Mouse (Mus musculus) midbrain, embryonic 13.5 days (tissue): Measurements from ENCODE around the gene Slc5a5. TPM values are rescaled to one million over a fixed set of nuclear protein-coding genes. Genes with fewer than 3 reads are reported as not detected.

Experiments
- ATAC-seq: fragments of 200-750 bp; cut with Nextera tagmentation; 2 replicates; pipeline ENCODE4 v1.8.0; 2017; ENCODE audit warnings: mild to moderate bottlenecking, moderate TSS enrichment, moderate library complexity
- H3K27ac ChIP-seq: fragments of 300-500 bp; sonication (generic); 2 replicates; pipeline ENCODE4 v1.5.1; 2015; ENCODE audit warnings: inconsistent platforms, mild to moderate bottlenecking, moderate library complexity
- H3K27me3 ChIP-seq: fragments of 300-500 bp; sonication (generic); 2 replicates; pipeline ENCODE4 v1.6.1; 2015; ENCODE audit warnings: mild to moderate bottlenecking, inconsistent platforms
- H3K36me3 ChIP-seq: fragments of 300-500 bp; sonication (generic); 2 replicates; pipeline ENCODE4 v1.6.1; 2015; ENCODE audit warnings: mild to moderate bottlenecking, inconsistent platforms
- H3K4me1 ChIP-seq: fragments of 300-500 bp; sonication (generic); replicated peaks from 2 replicates; pipeline ENCODE4 v1.6.1; 2015; ENCODE audit warnings: inconsistent platforms
- H3K4me2 ChIP-seq: fragments of 300-500 bp; sonication (generic); replicated peaks from 2 replicates; pipeline ENCODE4 v1.6.1; 2015; ENCODE audit warnings: moderate library complexity, mild to moderate bottlenecking, inconsistent platforms
- H3K4me3 ChIP-seq: fragments of 300-500 bp; sonication (generic); replicated peaks from 2 replicates; pipeline ENCODE4 v1.5.1; 2015; ENCODE audit warnings: mild to moderate bottlenecking, inconsistent platforms
- H3K9ac ChIP-seq: fragments of 300-500 bp; sonication (generic); replicated peaks from 2 replicates; pipeline ENCODE4 v1.6.1; 2015; ENCODE audit warnings: mild to moderate bottlenecking, inconsistent platforms
- H3K9me3 ChIP-seq: fragments of 300-500 bp; sonication (generic); 2 replicates; pipeline ENCODE4 v1.6.1; 2016; ENCODE audit warnings: mild to moderate bottlenecking, inconsistent platforms
- WGBS: fragments of 180-500 bp; shearing (Covaris S2); methylation state at CpG from one replicate; pipeline ENCODE4 v1.1.7; 2015; 5-methylcytosine and 5-hydroxymethylcytosine counted together
- polyA plus RNA-seq: library from polyadenylated mRNA; unstranded; fragments of >200 nt; fragmentation: Nextera tagmentation; extraction: Ambion mirVana; gene quantifications from 2 replicates; pipeline ENCODE4 v1.2.1, GENCODE M21; 2015

Slc5a5 gene
- polyA plus RNA-seq, 1 experiment from 2014 or later, result 0.73 TPM

DNA sequence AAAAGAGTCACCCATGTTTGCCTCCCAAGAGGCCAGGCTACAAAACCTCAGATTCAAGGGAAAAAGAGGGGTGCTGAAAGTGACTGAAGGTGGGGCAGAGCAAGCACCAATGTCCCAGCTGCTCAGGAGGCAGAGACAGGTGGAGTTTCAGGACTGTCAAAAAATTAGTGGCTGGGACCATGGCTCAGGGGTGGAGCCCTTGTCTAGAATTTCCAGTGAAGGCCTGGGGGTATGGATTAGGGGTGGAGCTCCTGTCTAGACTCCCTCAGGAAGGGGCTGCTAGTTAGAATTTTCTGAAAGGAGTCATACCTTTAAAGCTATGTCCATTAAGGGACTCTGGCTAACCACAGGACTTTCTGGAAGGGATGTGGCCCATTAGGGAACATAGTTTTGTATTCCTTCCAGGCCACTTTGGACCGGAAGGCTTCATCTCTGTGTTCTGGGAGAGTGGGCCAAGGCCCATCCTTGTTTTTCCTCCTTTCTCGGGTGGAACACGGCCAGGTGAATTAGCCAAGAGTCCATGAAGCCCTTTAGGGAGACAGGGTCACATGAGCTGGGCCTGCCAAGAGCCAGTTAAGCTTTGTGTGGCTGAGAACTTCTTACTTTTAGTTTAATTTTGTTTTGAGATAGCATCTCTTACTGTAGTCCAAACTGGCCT lies 43.1 kb downstream of the Slc5a5 start:
- no peak for ATAC-seq
- H3K36me3 ChIP-seq, result peaks cover 37% of the 10 kb centered on the region
- H3K4me2 ChIP-seq, result no peak overlapping the region
- H3K27ac ChIP-seq, result no peak overlapping the region
- WGBS, result 89% methylated on average over 3 of the region's 3 CpGs
- H3K9me3 ChIP-seq, result no peaks in the 10 kb centered on the region
- H3K9ac ChIP-seq, result no peak overlapping the region
- no peaks in the 10 kb centered on the region for H3K27me3 ChIP-seq
- H3K4me3 ChIP-seq, result no peak overlapping the region
- H3K4me1 ChIP-seq, result peaks cover 4% of the 10 kb centered on the region; the same call in 1 of the 2 replicates

DNA sequence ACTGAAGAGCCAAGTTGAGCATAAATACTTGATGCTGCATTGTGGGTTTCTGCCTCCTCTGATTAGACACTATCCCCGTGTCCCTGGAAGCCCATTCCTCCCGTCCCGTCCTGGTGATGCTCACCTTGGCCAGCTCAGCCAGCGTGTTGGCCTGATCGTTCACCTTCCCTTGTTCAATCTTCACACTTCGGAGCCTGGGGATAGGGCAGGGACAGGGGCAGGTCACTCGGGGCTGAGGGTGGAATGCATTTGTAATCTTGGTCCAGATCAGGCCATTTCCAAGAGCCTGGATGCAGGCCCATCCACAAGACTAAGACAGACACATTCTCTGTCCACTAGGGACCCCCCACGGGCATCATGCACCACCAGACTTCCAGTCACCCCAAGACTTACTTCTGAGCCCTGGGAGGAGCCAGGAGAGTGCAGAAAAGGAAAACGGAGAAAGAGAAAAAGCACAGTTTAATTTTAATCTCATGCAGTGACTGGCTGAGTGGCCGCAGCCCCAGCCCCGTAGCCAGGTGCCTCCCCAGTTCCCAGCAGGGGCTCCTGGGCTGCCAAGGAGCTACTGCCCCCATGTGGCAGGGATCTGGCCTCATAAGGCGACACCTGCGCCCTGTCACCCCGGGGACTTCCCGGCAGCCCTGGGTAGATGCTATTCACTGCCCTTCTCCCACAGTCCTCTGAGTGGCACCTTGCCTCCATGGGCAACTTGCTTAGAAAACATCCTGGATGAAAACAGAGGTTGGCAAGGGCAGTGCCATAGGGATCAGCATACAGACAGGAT lies 46.0 kb downstream of the Slc5a5 start:
- 60% methylated on average over 15 of the region's 15 CpGs for WGBS
- H3K36me3 ChIP-seq, result peaks cover 29% of the 10 kb centered on the region
- H3K27me3 ChIP-seq, result no peaks in the 10 kb centered on the region
- no peak overlapping the region; the same call in 1 of the 2 replicates for H3K9ac ChIP-seq
- H3K27ac ChIP-seq, result no peak overlapping the region
- H3K4me3 ChIP-seq, result no peak overlapping the region
- peaks cover 6% of the 10 kb centered on the region; the same call in 1 of the 2 replicates for H3K4me1 ChIP-seq
- ATAC-seq, result no peak
- H3K9me3 ChIP-seq, result no peaks in the 10 kb centered on the region
- no peak overlapping the region for H3K4me2 ChIP-seq

DNA sequence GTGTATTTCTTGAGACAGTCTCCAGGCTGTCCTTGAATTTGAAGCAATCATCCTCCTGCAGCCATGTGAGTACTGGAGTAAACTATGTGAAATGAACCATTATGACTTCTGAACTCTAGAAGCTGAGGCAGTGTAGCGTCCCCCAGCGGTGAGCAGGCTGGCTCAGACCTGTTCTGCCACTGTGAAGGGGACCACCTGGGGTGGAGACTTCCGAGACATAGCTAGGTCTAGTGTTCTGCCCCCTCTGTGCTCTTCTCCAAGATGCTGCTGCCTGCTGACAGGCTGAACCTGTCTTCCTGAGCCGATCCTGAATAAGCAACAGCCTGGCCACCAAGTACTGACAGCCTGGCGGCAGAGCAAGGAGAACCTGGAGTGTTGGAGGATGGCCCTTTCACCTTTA lies 47.4 kb downstream of the Slc5a5 start:
- Histone ChIP-seq H3K27ac (no peak overlapping the region), H3K36me3 (peaks cover 18% of the 10 kb centered on the region), H3K9me3 (no peaks in the 10 kb centered on the region), H3K4me1 (peaks cover 14% of the 10 kb centered on the region), H3K27me3 (no peaks in the 10 kb centered on the region), H3K9ac (no peak overlapping the region), H3K4me2 (no peak overlapping the region), H3K4me3 (no peak overlapping the region)
- no peak for ATAC-seq
- WGBS, result 42% methylated on average over 5 of the region's 5 CpGs

DNA sequence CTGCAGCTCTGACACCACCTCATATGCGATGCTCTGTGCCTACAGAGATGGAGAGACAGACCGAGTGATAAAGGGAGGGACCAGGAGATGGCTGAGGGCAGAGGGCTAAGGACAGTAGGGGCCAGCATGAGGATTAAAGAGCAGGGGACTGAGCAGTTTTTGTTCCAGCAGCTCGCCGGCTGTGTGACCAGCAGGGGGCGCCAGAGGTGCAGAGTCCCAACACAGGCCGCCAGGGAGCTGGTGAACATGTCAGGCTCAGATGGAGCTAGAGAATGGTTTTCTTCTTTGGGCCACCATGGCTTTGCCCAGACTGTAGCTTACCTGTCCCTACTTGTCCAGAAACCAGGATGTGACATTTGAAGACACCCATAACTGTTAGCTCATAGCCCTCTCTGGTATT lies 48.0 kb downstream of the Slc5a5 start:
- H3K9me3 ChIP-seq, result no peaks in the 10 kb centered on the region
- H3K4me3 ChIP-seq, result no peak overlapping the region
- no peak overlapping the region for H3K9ac ChIP-seq
- peaks cover 17% of the 10 kb centered on the region for H3K4me1 ChIP-seq
- no peaks in the 10 kb centered on the region for H3K27me3 ChIP-seq
- peaks cover 16% of the 10 kb centered on the region; the same call in 1 of the 2 replicates for H3K36me3 ChIP-seq
- peak overlapping the region; percentile 15; the same call in 1 of the 2 replicates for H3K27ac ChIP-seq
- H3K4me2 ChIP-seq, result no peak overlapping the region
- ATAC-seq, result peak; percentile 7
- WGBS, result 1% methylated on average over 6 of the region's 6 CpGs

DNA sequence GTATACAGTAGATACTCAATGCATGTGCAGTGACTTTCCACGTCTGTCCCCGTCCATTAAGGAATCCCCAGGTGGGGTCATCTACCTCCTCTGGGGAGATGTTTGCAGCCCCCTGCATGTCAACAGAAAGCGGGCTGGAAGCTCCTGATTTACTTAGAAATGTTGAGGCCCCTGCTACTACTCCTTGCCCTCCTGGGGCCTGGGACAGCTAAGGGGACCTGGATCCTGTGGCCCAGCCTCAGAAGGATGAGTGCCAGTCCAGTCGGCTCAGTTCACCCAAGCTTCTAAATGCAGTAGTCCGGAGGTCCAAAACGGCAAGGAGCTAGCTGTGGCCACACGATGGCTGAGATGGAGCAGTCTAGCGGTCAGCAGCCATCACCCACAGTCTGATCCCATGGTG lies 48.6 kb downstream of the Slc5a5 start:
- no peak overlapping the region for H3K27ac ChIP-seq
- H3K4me2 ChIP-seq, result no peak overlapping the region
- no peak overlapping the region for H3K4me3 ChIP-seq
- no peaks in the 10 kb centered on the region for H3K27me3 ChIP-seq
- H3K9ac ChIP-seq, result no peak overlapping the region
- H3K36me3 ChIP-seq, result peaks cover 16% of the 10 kb centered on the region; the same call in 1 of the 2 replicates
- no peak for ATAC-seq
- H3K4me1 ChIP-seq, result peaks cover 17% of the 10 kb centered on the region
- H3K9me3 ChIP-seq, result no peaks in the 10 kb centered on the region
- WGBS, result 89% methylated on average over 8 of the region's 8 CpGs

DNA sequence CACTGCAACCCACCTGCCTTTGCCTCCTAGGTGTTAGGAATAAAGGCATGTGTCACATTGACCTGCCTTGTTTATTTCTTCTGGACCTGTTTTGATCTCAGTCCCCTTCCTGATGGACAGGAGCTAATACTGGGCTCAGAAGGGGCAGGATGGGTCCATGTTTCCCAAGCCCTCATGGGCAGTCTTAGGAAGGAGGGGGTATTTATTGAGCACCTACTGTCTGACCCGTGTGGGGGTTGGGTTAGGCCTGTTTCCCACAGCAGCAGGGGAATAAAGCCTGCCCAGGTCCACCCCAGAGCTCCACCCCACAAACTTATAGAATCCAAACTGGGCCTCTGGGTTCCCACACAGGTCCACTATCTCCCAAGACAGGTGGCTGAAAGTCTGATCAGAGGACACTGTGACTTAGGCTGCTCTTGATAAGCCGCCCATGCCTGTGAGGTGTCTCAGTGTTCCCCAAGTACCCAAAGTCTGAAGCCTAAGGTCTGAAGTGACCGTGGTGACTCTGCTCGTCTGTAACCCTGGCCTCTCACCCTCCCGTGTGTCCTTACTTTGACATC lies 49.3 kb downstream of the Slc5a5 start:
- WGBS, result 82% methylated on average over 5 of the region's 5 CpGs

DNA sequence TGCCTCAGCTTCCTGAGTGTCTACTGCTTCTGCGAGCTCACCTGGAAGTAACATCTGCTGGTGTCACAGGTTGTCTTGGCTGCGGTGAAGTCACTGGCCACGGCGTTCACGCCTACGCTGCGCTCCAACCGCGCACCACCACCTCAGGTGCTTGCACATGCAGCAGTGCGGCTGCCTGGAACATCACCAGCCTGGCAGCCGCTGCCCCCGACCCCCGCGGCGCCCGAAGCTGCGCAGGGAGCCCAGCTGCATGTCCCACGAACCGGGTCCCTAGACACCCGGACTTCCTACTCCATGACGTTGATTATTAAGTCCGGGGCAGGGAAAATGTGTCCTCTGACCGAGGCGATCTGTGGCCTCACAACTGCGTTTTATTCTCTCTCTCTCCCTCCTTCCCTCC lies 50.1 kb downstream of the Slc5a5 start:
- H3K27me3 ChIP-seq, result no peaks in the 10 kb centered on the region
- peaks cover 23% of the 10 kb centered on the region for H3K4me1 ChIP-seq
- 68% methylated on average over 25 of the region's 25 CpGs for WGBS
- 0 out of 2 replicates have a peak overlapping the region, but pooled peaks have one; percentile 5 for H3K27ac ChIP-seq
- no peak overlapping the region for H3K4me3 ChIP-seq
- no peak for ATAC-seq
- H3K9ac ChIP-seq, result no peak overlapping the region
- H3K36me3 ChIP-seq, result peaks cover 6% of the 10 kb centered on the region; the same call in 1 of the 2 replicates
- H3K9me3 ChIP-seq, result no peaks in the 10 kb centered on the region
- no peak overlapping the region for H3K4me2 ChIP-seq

More for the DNA sequence above, 49.3 kb downstream of the Slc5a5 start:
- H3K36me3 ChIP-seq, result peaks cover 10% of the 10 kb centered on the region; the same call in 1 of the 2 replicates
- H3K9me3 ChIP-seq, result no peaks in the 10 kb centered on the region
- no peak overlapping the region for H3K4me2 ChIP-seq
- H3K27ac ChIP-seq, result no peak overlapping the region
- no peak for ATAC-seq
- H3K9ac ChIP-seq, result no peak overlapping the region
- H3K4me3 ChIP-seq, result no peak overlapping the region
- H3K27me3 ChIP-seq, result no peaks in the 10 kb centered on the region
- H3K4me1 ChIP-seq, result peaks cover 23% of the 10 kb centered on the region

DNA sequence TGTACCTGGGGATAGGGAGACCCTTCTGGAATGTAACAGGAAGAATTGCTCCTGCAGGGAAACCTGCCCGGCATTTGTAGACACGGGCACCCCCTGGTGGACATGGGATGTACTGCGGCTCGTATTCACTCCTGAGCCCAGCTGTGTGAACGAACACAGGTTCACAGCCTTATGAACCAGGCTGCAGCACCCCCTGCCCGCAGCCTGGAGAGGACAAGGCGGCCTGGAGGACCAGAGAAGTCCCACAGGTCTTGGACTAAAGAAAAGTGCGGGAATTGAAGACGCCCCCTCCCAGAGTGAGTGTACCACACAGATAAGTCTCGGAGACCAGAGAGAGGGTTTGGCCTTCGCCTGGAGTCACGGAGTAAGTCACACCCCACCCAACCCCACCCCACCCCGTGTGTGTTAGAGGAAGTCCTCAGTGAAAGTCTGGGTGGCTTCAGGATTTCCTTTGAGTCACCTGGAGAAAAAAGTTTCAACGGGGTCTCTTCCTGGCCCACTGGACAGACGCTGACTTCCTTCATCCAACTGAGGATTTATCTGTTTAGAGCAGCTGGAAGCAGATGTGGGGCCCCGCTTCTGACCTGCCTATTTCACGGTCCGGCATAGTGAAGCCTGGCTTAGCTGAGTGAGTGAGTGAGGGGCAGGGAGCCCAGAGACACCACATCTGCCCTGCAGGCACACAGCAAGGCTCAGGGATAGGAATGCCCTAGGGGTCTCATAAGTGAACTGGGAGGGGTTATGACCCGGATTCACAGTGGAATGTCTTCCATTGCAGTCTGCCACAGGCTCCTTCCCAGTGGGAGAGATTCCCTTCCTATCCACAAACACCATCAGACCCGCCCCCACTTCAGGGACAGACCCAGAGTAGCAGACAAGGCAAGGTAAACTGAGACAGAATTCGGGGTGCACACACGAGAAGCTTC lies 51.1 kb downstream of the Slc5a5 start:
- 42% methylated on average over 22 of the region's 22 CpGs for WGBS
- Histone ChIP-seq H3K27ac (peak overlapping the region; percentile 51; the same call in 1 of the 2 replicates), H3K4me3 (no peak overlapping the region), H3K27me3 (no peaks in the 10 kb centered on the region), H3K9me3 (no peaks in the 10 kb centered on the region), H3K4me2 (no peak overlapping the region), H3K9ac (no peak overlapping the region; the same call in 1 of the 2 replicates), H3K36me3 (peaks cover 10% of the 10 kb centered on the region; the same call in 1 of the 2 replicates), H3K4me1 (peaks cover 23% of the 10 kb centered on the region)
- no peak for ATAC-seq

DNA sequence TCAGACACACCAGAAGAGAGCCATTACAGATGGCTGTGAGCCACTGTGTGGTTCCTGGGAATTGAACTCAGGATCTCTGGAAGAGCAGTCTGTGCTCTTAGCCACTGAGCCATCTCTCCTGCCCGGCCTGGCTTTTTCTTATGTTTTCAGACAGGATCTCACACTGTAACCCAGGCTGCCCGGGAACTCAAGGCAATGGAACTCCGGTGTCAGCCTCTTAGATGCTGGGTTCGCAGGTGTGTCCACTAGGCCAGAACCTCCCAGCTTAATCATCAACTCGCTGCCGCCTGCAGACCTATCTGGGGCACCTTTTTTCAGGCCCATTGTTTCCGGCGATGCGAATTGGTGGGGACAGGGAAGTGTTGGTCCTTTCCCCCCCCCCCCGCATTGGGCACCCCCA lies 52.0 kb downstream of the Slc5a5 start:
- WGBS, result 59% methylated on average over 10 of the region's 10 CpGs

DNA sequence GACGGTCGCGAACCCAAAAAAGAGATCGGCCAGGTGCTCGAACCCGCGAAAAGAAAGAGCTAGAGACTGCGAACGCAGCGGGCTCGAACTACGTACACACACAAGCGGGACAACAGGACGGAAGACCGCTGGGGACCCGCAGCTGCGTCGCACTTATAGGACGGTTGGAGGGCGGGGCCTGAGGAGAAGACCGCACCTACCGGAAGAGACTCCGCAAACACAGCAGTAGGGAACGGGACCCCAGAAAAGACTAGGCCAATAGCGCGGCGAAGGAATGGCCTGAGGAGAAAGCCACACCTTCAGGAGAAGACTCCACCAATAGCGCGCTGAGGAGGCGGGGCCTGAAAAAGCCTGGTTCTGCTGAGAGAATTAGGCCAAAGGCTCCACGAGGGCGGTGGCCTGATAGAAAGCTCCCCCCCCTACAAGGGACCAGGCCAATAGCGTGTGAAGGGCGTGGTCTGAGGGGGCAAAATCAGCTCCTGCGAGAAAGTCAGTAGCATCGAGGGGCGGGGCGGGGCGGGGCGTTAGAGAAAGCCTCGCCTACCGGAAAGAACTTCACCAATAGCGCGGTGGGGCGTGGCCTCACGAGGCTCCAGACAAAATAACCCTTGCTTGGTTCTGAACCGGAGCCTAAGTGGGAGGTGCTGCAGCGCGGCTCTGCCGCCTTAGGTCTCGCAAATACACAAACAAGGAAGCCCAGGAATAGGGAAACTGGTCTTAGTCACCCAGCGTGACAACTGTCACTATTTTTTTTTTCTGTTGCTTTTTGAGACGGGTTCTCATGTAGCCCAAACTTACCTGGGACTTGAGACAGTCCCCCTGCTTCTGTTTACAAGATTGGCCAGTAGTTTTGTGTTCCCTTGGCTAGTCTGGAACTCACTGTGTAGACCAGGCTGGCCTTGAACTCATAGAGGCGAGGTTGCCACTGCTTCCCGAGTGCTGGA lies 52.9 kb downstream of the Slc5a5 start, which contains the start of gene Arrdc2:
TSS of gene Arrdc2 (minus strand) at position 313 of the 944 bp plus-strand sequence.
- Histone ChIP-seq H3K4me1 (peaks cover 21% of the 10 kb centered on the region), H3K9me3 (no peaks in the 10 kb centered on the region), H3K4me3 (peak within 1 kb of the TSS; percentile 68), H3K4me2 (peak within 1 kb of the TSS; percentile 83), H3K9ac (peak within 1 kb of the TSS; percentile 81), H3K27ac (peak within 1 kb of the TSS; percentile 87), H3K36me3 (peaks cover 20% of the 10 kb centered on the region), H3K27me3 (no peaks in the 10 kb centered on the region)
- peak; percentile 97 for ATAC-seq
- 2% methylated on average over 55 of the region's 55 CpGs for WGBS

More for the DNA sequence above, 52.0 kb downstream of the Slc5a5 start:
- no peaks in the 10 kb centered on the region for H3K9me3 ChIP-seq
- no peak for ATAC-seq
- H3K4me3 ChIP-seq, result no peak overlapping the region
- peaks cover 23% of the 10 kb centered on the region for H3K4me1 ChIP-seq
- H3K4me2 ChIP-seq, result peak overlapping the region; percentile 83; the same call in 1 of the 2 replicates
- H3K27me3 ChIP-seq, result no peaks in the 10 kb centered on the region
- H3K27ac ChIP-seq, result peak overlapping the region; percentile 51; the same call in 1 of the 2 replicates
- no peak overlapping the region for H3K9ac ChIP-seq
- peaks cover 16% of the 10 kb centered on the region for H3K36me3 ChIP-seq
